Mouse (Mus musculus): Measurements from ENCODE around the gene H1fnt.

- no peak for TF ChIP-seq POLR2A (IDR thresholded peaks at IDR 0.05; ENCODE audit: borderline replicate concordance, insufficient read depth, low read length)
- TF ChIP-seq CTCF (IDR thresholded peaks at IDR 0.05; ENCODE audit: borderline replicate concordance, insufficient read depth, low read depth, low read length): no peak
These were observed 31.5 kb upstream of the H1fnt start for GRCm38 (mm10) chr15:98288566-98288965.

Measured in cerebellum, adult 2 months (tissue).